Mouse (Mus musculus) liver, embryonic 11.5 days (tissue): ENCODE results near the gene Bcl2l1. TPM values are rescaled to one million over a fixed set of nuclear protein-coding genes. Genes with fewer than 3 reads are reported as not detected.

ENCODE experiments used
- ATAC-seq: fragments of 200-750 bp; cut with Nextera tagmentation; replicated peaks from 2 replicates; pipeline ENCODE4 v1.8.0; 2017; ENCODE audit warnings: moderate number of reproducible peaks, mild to moderate bottlenecking, moderate TSS enrichment, moderate library complexity; ENCODE audit not compliant: low FRiP score
- DNase-seq: peaks from one replicate; pipeline ENCODE4 v3.0.0-alpha.2; 2017; ENCODE audit warnings: low spot score
- H3K27ac ChIP-seq: fragments of 300-500 bp; sonication (generic); 2 replicates; pipeline ENCODE4 v1.5.1; 2014; ENCODE audit warnings: mild to moderate bottlenecking, low read depth, low read length, control low read depth
- H3K27me3 ChIP-seq: fragments of 300-500 bp; sonication (generic); replicated peaks from 2 replicates; pipeline ENCODE4 v1.6.1; 2014; ENCODE audit warnings: low read length, mixed read lengths; ENCODE audit not compliant: control insufficient read depth, insufficient read depth
- H3K36me3 ChIP-seq: fragments of 300-500 bp; sonication (generic); 2 replicates; pipeline ENCODE4 v1.6.1; 2014; ENCODE audit warnings: mild to moderate bottlenecking, low read length, moderate library complexity, mixed read lengths; ENCODE audit not compliant: control insufficient read depth, insufficient read depth
- H3K4me1 ChIP-seq: fragments of 300-500 bp; sonication (generic); replicated peaks from 2 replicates; pipeline ENCODE4 v1.6.1; 2014; ENCODE audit warnings: low read length, mixed read lengths; ENCODE audit not compliant: control insufficient read depth, insufficient read depth
- H3K4me2 ChIP-seq: fragments of 300-500 bp; sonication (generic); 2 replicates; pipeline ENCODE4 v1.6.1; 2014; ENCODE audit warnings: mild to moderate bottlenecking, control low read depth, moderate library complexity
- H3K4me3 ChIP-seq: fragments of 300-500 bp; sonication (generic); 2 replicates; pipeline ENCODE4 v1.5.1; 2014; ENCODE audit warnings: low read depth, low read length, control low read depth
- H3K9ac ChIP-seq: fragments of 300-500 bp; sonication (generic); 2 replicates; pipeline ENCODE4 v1.6.1; 2014; ENCODE audit warnings: low read depth, low read length, control low read depth
- H3K9me3 ChIP-seq: fragments of 300-500 bp; sonication (generic); 2 replicates; pipeline ENCODE4 v1.6.1; 2016; ENCODE audit warnings: low read length, inconsistent platforms, mixed read lengths; ENCODE audit not compliant: control insufficient read depth
- WGBS: fragments of 180-500 bp; shearing (Covaris S2); extraction: QIAGEN DNeasy Blood & Tissue Kit; methylation state at CpG from one replicate; pipeline ENCODE4 v1.1.7; 2014; 5-methylcytosine and 5-hydroxymethylcytosine counted together
- polyA plus RNA-seq: library from polyadenylated mRNA; unstranded; fragments of >200 nt; fragmentation: Nextera tagmentation; extraction: Ambion mirVana; gene quantifications from 2 replicates; pipeline ENCODE4 v1.2.1, GENCODE M21; 2014

The Bcl2l1 gene
- polyA plus RNA-seq, 1 experiment from 2014 or later: 61.7 TPM

GRCm38 (mm10) chr2:152847815-152848302 is 16.3 kb upstream of the Bcl2l1 start, which contains the start of gene Tpx2:
TSS of gene Tpx2 (plus strand) at chr2:152847964.
- peak; percentile 96 for DNase-seq
- Histone ChIP-seq H3K36me3 (peaks cover 11% of the 10 kb centered on the region; the same call in 1 of the 2 replicates), H3K27me3 (no peaks in the 10 kb centered on the region), H3K4me2 (peak within 1 kb of the TSS; percentile 88), H3K27ac (peak within 1 kb of the TSS; percentile 92), H3K4me3 (peak within 1 kb of the TSS; percentile 85), H3K9ac (peak within 1 kb of the TSS; percentile 93), H3K4me1 (peaks cover 12% of the 10 kb centered on the region), H3K9me3 (no peaks in the 10 kb centered on the region)
- peak; percentile 98 for ATAC-seq
- WGBS: under 1% methylated on average over 34 of the region's 34 CpGs

GRCm38 (mm10) chr2:152847057-152847814 is 15.7 kb upstream of the Bcl2l1 start:
- 11% methylated on average over 3 of the region's 3 CpGs for WGBS
- Histone ChIP-seq H3K4me2 (peak overlapping the region; percentile 51), H3K4me1 (peaks cover 12% of the 10 kb centered on the region), H3K36me3 (peaks cover 6% of the 10 kb centered on the region; the same call in 1 of the 2 replicates), H3K9ac (no peak overlapping the region), H3K27me3 (no peaks in the 10 kb centered on the region), H3K27ac (no peak overlapping the region), H3K4me3 (no peak overlapping the region), H3K9me3 (no peaks in the 10 kb centered on the region)
- DNase-seq (peak; percentile 35), ATAC-seq (no peak)

- H3K4me1 ChIP-seq: no peaks in the 10 kb centered on the region
- 69% methylated on average over 3 of the region's 3 CpGs for WGBS
- no peak overlapping the region for H3K27ac ChIP-seq
Observed at GRCm38 (mm10) chr2:152842741-152843140, 11.2 kb upstream of the Bcl2l1 start.

GRCm38 (mm10) chr2:152839256-152839655 is 7.7 kb upstream of the Bcl2l1 start:
- Histone ChIP-seq H3K9ac (no peak overlapping the region), H3K4me1 (no peaks in the 10 kb centered on the region), H3K36me3 (no peaks in the 10 kb centered on the region), H3K4me2 (no peak overlapping the region), H3K4me3 (no peak overlapping the region), H3K27ac (no peak overlapping the region), H3K27me3 (no peaks in the 10 kb centered on the region; the same call in 1 of the 2 replicates), H3K9me3 (no peaks in the 10 kb centered on the region)
- ATAC-seq (no peak), DNase-seq (no peak)
- 62% methylated on average over 2 of the region's 2 CpGs for WGBS

More at GRCm38 (mm10) chr2:152842741-152843140, 11.2 kb upstream of the Bcl2l1 start:
- H3K27me3 ChIP-seq: no peaks in the 10 kb centered on the region
- H3K4me3 ChIP-seq: no peak overlapping the region
- no peaks in the 10 kb centered on the region for H3K9me3 ChIP-seq
- no peak for ATAC-seq
- no peak for DNase-seq
- no peaks in the 10 kb centered on the region for H3K36me3 ChIP-seq
- H3K9ac ChIP-seq: no peak overlapping the region
- H3K4me2 ChIP-seq: no peak overlapping the region

GRCm38 (mm10) chr2:152830021-152830921 is 1.3 kb downstream of the Bcl2l1 start:
- Histone ChIP-seq H3K27me3 (no peaks in the 10 kb centered on the region), H3K9me3 (no peaks in the 10 kb centered on the region), H3K4me2 (peak overlapping the region; percentile 90), H3K27ac (peak overlapping the region; percentile 95), H3K4me1 (peaks cover 43% of the 10 kb centered on the region), H3K36me3 (peaks cover 5% of the 10 kb centered on the region; the same call in 1 of the 2 replicates), H3K4me3 (peak overlapping the region; percentile 80), H3K9ac (peak overlapping the region; percentile 87)
- DNase-seq (peak; percentile 82), ATAC-seq (peak; percentile 78)
- 2% methylated on average over 31 of the region's 31 CpGs for WGBS

GRCm38 (mm10) chr2:152829367-152829881 is 2.1 kb downstream of the Bcl2l1 start:
- H3K4me3 ChIP-seq: peak overlapping the region; percentile 80
- no peak for DNase-seq
- whole genome bisulfite sequencing: 62% methylated on average over 23 of the region's 23 CpGs

GRCm38 (mm10) chr2:152828532-152828931 is 3.0 kb downstream of the Bcl2l1 start:
- ATAC-seq: no peak
- Histone ChIP-seq H3K4me1 (peaks cover 60% of the 10 kb centered on the region), H3K36me3 (peaks cover 5% of the 10 kb centered on the region; the same call in 1 of the 2 replicates), H3K9ac (peak overlapping the region; percentile 38; the same call in 1 of the 2 replicates), H3K4me3 (peak overlapping the region; percentile 80), H3K27ac (peak overlapping the region; percentile 49; the same call in 1 of the 2 replicates), H3K27me3 (no peaks in the 10 kb centered on the region), H3K9me3 (no peaks in the 10 kb centered on the region), H3K4me2 (peak overlapping the region; percentile 90)
- no peak for DNase-seq
- 41% methylated on average over 1 of the region's 1 CpGs for WGBS

More at GRCm38 (mm10) chr2:152829367-152829881, 2.1 kb downstream of the Bcl2l1 start:
- no peaks in the 10 kb centered on the region for H3K27me3 ChIP-seq
- H3K27ac ChIP-seq: peak overlapping the region; percentile 17; the same call in 1 of the 2 replicates
- H3K4me1 ChIP-seq: peaks cover 52% of the 10 kb centered on the region
- H3K9me3 ChIP-seq: no peaks in the 10 kb centered on the region
- ATAC-seq: no peak
- peak overlapping the region; percentile 90 for H3K4me2 ChIP-seq
- peaks cover 5% of the 10 kb centered on the region; the same call in 1 of the 2 replicates for H3K36me3 ChIP-seq
- peak overlapping the region; percentile 87 for H3K9ac ChIP-seq

- ATAC-seq: no peak
- H3K36me3 ChIP-seq: peaks cover 5% of the 10 kb centered on the region; the same call in 1 of the 2 replicates
- H3K27ac ChIP-seq: peak overlapping the region; percentile 49; the same call in 1 of the 2 replicates
- peak overlapping the region; percentile 38; the same call in 1 of the 2 replicates for H3K9ac ChIP-seq
- H3K4me1 ChIP-seq: peaks cover 62% of the 10 kb centered on the region
- 58% methylated on average over 4 of the region's 4 CpGs for WGBS
- peak overlapping the region; percentile 80 for H3K4me3 ChIP-seq
- no peaks in the 10 kb centered on the region for H3K9me3 ChIP-seq
- H3K27me3 ChIP-seq: no peaks in the 10 kb centered on the region
- peak overlapping the region; percentile 90 for H3K4me2 ChIP-seq
- no peak for DNase-seq
Observed at GRCm38 (mm10) chr2:152828011-152828370, 3.5 kb downstream of the Bcl2l1 start.
